Mouse (Mus musculus): ENCODE measurements around the gene Kcna10. TPM values are rescaled to one million over a fixed set of nuclear protein-coding genes. Genes with fewer than 3 reads are reported as not detected.

Gene Kcna10
- total and polyA plus RNA-seq, 2 experiments from 2014 or later = not detected

- ATAC-seq (ENCODE audit: insufficient read depth, low read depth) (no peak), DNase-seq (ENCODE audit: low spot score) (no peak)
- TF ChIP-seq CTCF (IDR thresholded peaks at IDR 0.05; ENCODE audit: low read depth) (no peak), EP300 (IDR thresholded peaks at IDR 0.05; ENCODE audit: low read depth) (no peak)
- no peaks in the 10 kb centered on the region for H3K9me3 ChIP-seq (replicated peaks; ENCODE audit: control insufficient read depth, low read length)
- no peak overlapping the region for H3K27ac ChIP-seq (ENCODE audit: low read depth)
- no peaks in the 10 kb centered on the region for H3K36me3 ChIP-seq (replicated peaks; ENCODE audit: control insufficient read depth, insufficient read depth, low read length)
- no peaks in the 10 kb centered on the region for H3K27me3 ChIP-seq (ENCODE audit: control insufficient read depth, insufficient read depth, low read length)
- no peaks in the 10 kb centered on the region for H3K4me1 ChIP-seq (ENCODE audit: control insufficient read depth, insufficient read depth)
- H3K4me3 ChIP-seq (ENCODE audit: low read depth, low read length) = no peak overlapping the region
- WGBS = 65% methylated on average over 2 of the region's 2 CpGs
- H3K9ac ChIP-seq (replicated peaks; ENCODE audit: low read depth, low read length) = no peak overlapping the region
- H3K4me2 ChIP-seq (ENCODE audit: low read depth, low read length) = no peak overlapping the region
These were observed 13.3 kb upstream of the Kcna10 start for GRCm38 (mm10) chr3:107169552-107169951.

- H3K9ac ChIP-seq (replicated peaks; ENCODE audit: low read depth, low read length) = no peak overlapping the region
- TF ChIP-seq CTCF (IDR thresholded peaks at IDR 0.05; ENCODE audit: low read depth) (no peak), EP300 (IDR thresholded peaks at IDR 0.05; ENCODE audit: low read depth) (no peak)
- no peaks in the 10 kb centered on the region for H3K36me3 ChIP-seq (replicated peaks; ENCODE audit: control insufficient read depth, insufficient read depth, low read length)
- H3K4me1 ChIP-seq (ENCODE audit: control insufficient read depth, insufficient read depth) = no peaks in the 10 kb centered on the region
- H3K27ac ChIP-seq (ENCODE audit: low read depth) = no peak overlapping the region
- ATAC-seq (ENCODE audit: insufficient read depth, low read depth) (no peak), DNase-seq (ENCODE audit: low spot score) (no peak)
- H3K27me3 ChIP-seq (ENCODE audit: control insufficient read depth, insufficient read depth, low read length) = no peaks in the 10 kb centered on the region
- WGBS = 62% methylated on average over 3 of the region's 3 CpGs
- H3K4me2 ChIP-seq (ENCODE audit: low read depth, low read length) = no peak overlapping the region
- no peaks in the 10 kb centered on the region for H3K9me3 ChIP-seq (replicated peaks; ENCODE audit: control insufficient read depth, low read length)
- H3K4me3 ChIP-seq (ENCODE audit: low read depth, low read length) = no peak overlapping the region
These were observed 10.9 kb upstream of the Kcna10 start for GRCm38 (mm10) chr3:107171964-107172363.

- H3K36me3 ChIP-seq (replicated peaks; ENCODE audit: control insufficient read depth, insufficient read depth, low read length) = no peaks in the 10 kb centered on the region
- H3K4me2 ChIP-seq (ENCODE audit: low read depth, low read length) = no peak overlapping the region
- H3K27ac ChIP-seq (ENCODE audit: low read depth) = no peak overlapping the region
- no peak overlapping the region for H3K4me3 ChIP-seq (ENCODE audit: low read depth, low read length)
- no peak overlapping the region for H3K9ac ChIP-seq (replicated peaks; ENCODE audit: low read depth, low read length)
- no peak for DNase-seq (ENCODE audit: low spot score)
- no peak for ATAC-seq (ENCODE audit: insufficient read depth, low read depth)
- no peak for TF ChIP-seq EP300 (IDR thresholded peaks at IDR 0.05; ENCODE audit: low read depth)
- TF ChIP-seq CTCF (IDR thresholded peaks at IDR 0.05; ENCODE audit: low read depth) = no peak
- no peaks in the 10 kb centered on the region for H3K27me3 ChIP-seq (ENCODE audit: control insufficient read depth, insufficient read depth, low read length)
- H3K9me3 ChIP-seq (replicated peaks; ENCODE audit: control insufficient read depth, low read length) = no peaks in the 10 kb centered on the region
- 64% methylated on average over 1 of the region's 1 CpGs for whole genome bisulfite sequencing
- H3K4me1 ChIP-seq (ENCODE audit: control insufficient read depth, insufficient read depth) = no peaks in the 10 kb centered on the region
These were observed 10.3 kb upstream of the Kcna10 start for GRCm38 (mm10) chr3:107172556-107172955.

GRCm38 (mm10) chr3:107175486-107175885, 7.4 kb upstream of the Kcna10 start:
- WGBS = 47% methylated on average over 4 of the region's 4 CpGs
- ATAC-seq (ENCODE audit: insufficient read depth, low read depth) (no peak; the same call in 1 of the 2 replicates), DNase-seq (ENCODE audit: low spot score) (peak; percentile 10)
- Histone ChIP-seq H3K27ac (ENCODE audit: low read depth) (no peak overlapping the region), H3K9ac (replicated peaks; ENCODE audit: low read depth, low read length) (no peak overlapping the region), H3K36me3 (replicated peaks; ENCODE audit: control insufficient read depth, insufficient read depth, low read length) (no peaks in the 10 kb centered on the region), H3K4me3 (ENCODE audit: low read depth, low read length) (no peak overlapping the region), H3K4me1 (ENCODE audit: control insufficient read depth, insufficient read depth) (no peaks in the 10 kb centered on the region), H3K9me3 (replicated peaks; ENCODE audit: control insufficient read depth, low read length) (no peaks in the 10 kb centered on the region), H3K4me2 (ENCODE audit: low read depth, low read length) (no peak overlapping the region), H3K27me3 (ENCODE audit: control insufficient read depth, insufficient read depth, low read length) (no peaks in the 10 kb centered on the region)
- no peak for TF ChIP-seq EP300 (IDR thresholded peaks at IDR 0.05; ENCODE audit: low read depth)
- no peak for TF ChIP-seq CTCF (IDR thresholded peaks at IDR 0.05; ENCODE audit: low read depth)

- Histone ChIP-seq H3K9me3 (replicated peaks; ENCODE audit: control insufficient read depth, low read length) (no peaks in the 10 kb centered on the region), H3K27me3 (ENCODE audit: control insufficient read depth, insufficient read depth, low read length) (no peaks in the 10 kb centered on the region), H3K9ac (replicated peaks; ENCODE audit: low read depth, low read length) (no peak overlapping the region), H3K4me3 (ENCODE audit: low read depth, low read length) (no peak overlapping the region), H3K4me1 (ENCODE audit: control insufficient read depth, insufficient read depth) (no peaks in the 10 kb centered on the region), H3K27ac (ENCODE audit: low read depth) (no peak overlapping the region), H3K36me3 (replicated peaks; ENCODE audit: control insufficient read depth, insufficient read depth, low read length) (no peaks in the 10 kb centered on the region), H3K4me2 (ENCODE audit: low read depth, low read length) (no peak overlapping the region)
- TF ChIP-seq EP300 (IDR thresholded peaks at IDR 0.05; ENCODE audit: low read depth) (no peak), CTCF (IDR thresholded peaks at IDR 0.05; ENCODE audit: low read depth) (no peak)
- no peak for DNase-seq (ENCODE audit: low spot score)
- WGBS = 72% methylated on average over 9 of the region's 9 CpGs
- no peak for ATAC-seq (ENCODE audit: insufficient read depth, low read depth)
These were observed 6.4 kb upstream of the Kcna10 start for GRCm38 (mm10) chr3:107176501-107176900.

- 62% methylated on average over 2 of the region's 2 CpGs for WGBS
- H3K36me3 ChIP-seq (replicated peaks; ENCODE audit: control insufficient read depth, insufficient read depth, low read length) = no peaks in the 10 kb centered on the region
- H3K4me3 ChIP-seq (ENCODE audit: low read depth, low read length) = no peak overlapping the region
- TF ChIP-seq CTCF (IDR thresholded peaks at IDR 0.05; ENCODE audit: low read depth) (no peak), EP300 (IDR thresholded peaks at IDR 0.05; ENCODE audit: low read depth) (no peak)
- no peaks in the 10 kb centered on the region for H3K27me3 ChIP-seq (ENCODE audit: control insufficient read depth, insufficient read depth, low read length)
- ATAC-seq (ENCODE audit: insufficient read depth, low read depth) (no peak), DNase-seq (ENCODE audit: low spot score) (no peak)
- H3K4me2 ChIP-seq (ENCODE audit: low read depth, low read length) = no peak overlapping the region
- no peak overlapping the region for H3K9ac ChIP-seq (replicated peaks; ENCODE audit: low read depth, low read length)
- no peaks in the 10 kb centered on the region for H3K4me1 ChIP-seq (ENCODE audit: control insufficient read depth, insufficient read depth)
- no peak overlapping the region for H3K27ac ChIP-seq (ENCODE audit: low read depth)
- H3K9me3 ChIP-seq (replicated peaks; ENCODE audit: control insufficient read depth, low read length) = no peaks in the 10 kb centered on the region
These were observed 2.0 kb upstream of the Kcna10 start for GRCm38 (mm10) chr3:107180860-107181259.
